Mouse (Mus musculus): ENCODE results near the gene Fgfr2.

DNA sequence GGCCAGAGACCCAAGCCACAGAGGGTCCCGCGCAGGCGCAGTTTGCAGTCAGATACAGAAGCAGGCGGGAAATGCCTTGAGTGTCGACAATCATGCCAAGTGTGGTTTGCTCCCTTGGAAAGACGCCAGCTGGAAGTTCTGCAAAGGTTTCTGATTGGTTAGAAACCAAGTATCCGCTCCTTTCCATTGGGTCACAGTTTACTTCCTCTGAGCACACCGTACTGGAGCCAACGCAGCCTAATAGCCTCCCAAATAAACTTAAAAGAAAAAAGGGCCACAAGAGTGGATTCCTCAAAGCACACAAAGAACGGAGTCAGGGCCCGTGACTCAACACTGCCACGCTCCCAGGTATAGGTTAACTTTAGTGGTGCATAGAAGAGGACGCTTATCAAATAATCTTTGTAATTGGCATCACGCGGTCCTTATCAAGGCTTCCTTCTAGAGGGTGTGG is 2797.1 kb downstream of the Fgfr2 start:
- TF ChIP-seq CTCF (IDR thresholded peaks at IDR 0.05; ENCODE audit: control insufficient read depth, insufficient read depth, insufficient replicate concordance, low read depth, low read length) = no peak
- TF ChIP-seq POLR2A (IDR thresholded peaks at IDR 0.05; ENCODE audit: control insufficient read depth, low read depth, low read length) = no peak
